In genomic region chr6:36777567-36778337, GRCm38 (mm10) we compare ENCODE assay signal across 8 mouse cellular contexts. TPM values are rescaled to one million over a fixed set of nuclear protein-coding genes. Genes with fewer than 3 reads are reported as not detected.
DNase-seq lines count a peak whose midpoint lies in the region; ATAC-seq and TF ChIP-seq lines count a peak whose summit lies in the region.
"Had no signal": no experiment of that assay in that cellular context is flagged by ENCODE, and none has a peak within 500 bp of the region (broad histone marks: within the 10 kb centered on the region; RNA-seq: fewer than 3 reads in every experiment).

No protein-coding gene starts in this region.

- no peak for TF ChIP-seq CTCF in layer of hippocampus, adult 2 months (conservative IDR thresholded peaks at IDR 0.05)
- no peak for TF ChIP-seq CTCF in forebrain, postnatal 0 days (IDR thresholded peaks at IDR 0.05; ENCODE audit: low read depth)

- WGBS in embryonic facial prominence, embryonic 13.5 days = 51% methylated on average over 7 of the region's 7 CpGs
- 16% methylated on average over 7 of the region's 7 CpGs for whole genome bisulfite sequencing in forebrain, postnatal 0 days
- 24% methylated on average over 7 of the region's 7 CpGs for WGBS in midbrain, embryonic 13.5 days

- H3K4me3 ChIP-seq in layer of hippocampus, adult 2 months = no peak overlapping the region
- no peak overlapping the region for H3K4me3 ChIP-seq in embryonic facial prominence, embryonic 13.5 days
- no peak overlapping the region for H3K4me3 ChIP-seq in forebrain, postnatal 0 days (ENCODE audit: low read depth, low read length)
- H3K4me3 ChIP-seq in midbrain, embryonic 13.5 days (replicated peaks) = no peak overlapping the region

- DNase-seq in layer of hippocampus, adult 2 months (ENCODE audit: low spot score in 2 of 2) = peak in 1 of 2 experiments; percentile 50
- DNase-seq in layer of hippocampus, adult 9-11 months = no peak
- DNase-seq in forebrain, postnatal 0 days = peak; percentile 84
- no peak for DNase-seq in lung, postnatal 25 days (ENCODE audit: low spot score)
- DNase-seq in gastrocnemius, postnatal 10 days = no peak
- DNase-seq: thymus, postnatal 25 days had no signal

- no peak overlapping the region for H3K9ac ChIP-seq in embryonic facial prominence, embryonic 13.5 days
- no peak overlapping the region for H3K9ac ChIP-seq in forebrain, postnatal 0 days
- H3K9ac ChIP-seq in midbrain, embryonic 13.5 days (replicated peaks) = no peak overlapping the region

- H3K27me3 ChIP-seq in embryonic facial prominence, embryonic 13.5 days = no peaks in the 10 kb centered on the region
- H3K27me3 ChIP-seq in forebrain, postnatal 0 days (ENCODE audit: insufficient read depth, low read length) = no peaks in the 10 kb centered on the region
- H3K27me3 ChIP-seq in midbrain, embryonic 13.5 days = peaks cover 19% of the 10 kb centered on the region

- no peak overlapping the region for H3K4me2 ChIP-seq in embryonic facial prominence, embryonic 13.5 days
- H3K4me2 ChIP-seq in forebrain, postnatal 0 days (ENCODE audit: low read depth) = no peak overlapping the region
- no peak overlapping the region; the same call in 1 of the 2 replicates for H3K4me2 ChIP-seq in midbrain, embryonic 13.5 days (replicated peaks)

- H3K36me3 ChIP-seq in embryonic facial prominence, embryonic 13.5 days = peaks cover 13% of the 10 kb centered on the region
- H3K36me3 ChIP-seq in forebrain, postnatal 0 days (ENCODE audit: insufficient read depth) = 0 out of 2 replicates have a peak, but pooled peaks cover 4% of the 10 kb centered on the region
- H3K36me3 ChIP-seq in midbrain, embryonic 13.5 days = peaks cover 8% of the 10 kb centered on the region; the same call in 1 of the 2 replicates

- ATAC-seq in embryonic facial prominence, embryonic 13.5 days (ENCODE audit: insufficient number of reproducible peaks, insufficient read depth, low FRiP score, low TSS enrichment, low read depth) = peak; percentile 10; the same call in 1 of the 2 replicates
- peak; percentile 66 for ATAC-seq in forebrain, postnatal 0 days
- peak; percentile 59 for ATAC-seq in midbrain, embryonic 13.5 days

- no peaks in the 10 kb centered on the region for H3K9me3 ChIP-seq in embryonic facial prominence, embryonic 13.5 days
- no peaks in the 10 kb centered on the region for H3K9me3 ChIP-seq in forebrain, postnatal 0 days (ENCODE audit: low read length)
- no peaks in the 10 kb centered on the region for H3K9me3 ChIP-seq in midbrain, embryonic 13.5 days

- peak overlapping the region; percentile 77 for H3K27ac ChIP-seq in layer of hippocampus, adult 2 months
- no peak overlapping the region for H3K27ac ChIP-seq in embryonic facial prominence, embryonic 13.5 days
- H3K27ac ChIP-seq in forebrain, postnatal 0 days (ENCODE audit: low read depth, low read length) = peak overlapping the region; percentile 74
- H3K27ac ChIP-seq in midbrain, embryonic 13.5 days = peak overlapping the region; percentile 58

- peaks cover 26% of the 10 kb centered on the region for H3K4me1 ChIP-seq in embryonic facial prominence, embryonic 13.5 days
- H3K4me1 ChIP-seq in forebrain, postnatal 0 days (ENCODE audit: insufficient read depth) = peaks cover 26% of the 10 kb centered on the region
- peaks cover 74% of the 10 kb centered on the region for H3K4me1 ChIP-seq in midbrain, embryonic 13.5 days (replicated peaks)

RNA-seq across cellular contexts. Expression of gene Ptn, which starts 32.3 kb away (rescaled TPM):
- 100 to 1,000 TPM; 217 to 220 TPM for total RNA-seq in layer of hippocampus, adult 2 months (2021)
- 731 and 758 TPM in 2 replicates for polyA plus RNA-seq in embryonic facial prominence, embryonic 13.5 days (2015; fragmentation: Nextera tagmentation; extraction: Ambion mirVana)
- total RNA-seq in forebrain, postnatal 0 days (2014; rRNA removed) = 598 and 696 TPM in 2 replicates
- 916 and 1,048 TPM in 2 replicates for polyA plus RNA-seq in forebrain, postnatal 0 days (2015; fragmentation: Nextera tagmentation; extraction: Ambion mirVana)
- polyA plus RNA-seq in midbrain, embryonic 13.5 days (2015; fragmentation: Nextera tagmentation; extraction: Ambion mirVana) = 499 and 584 TPM in 2 replicates
- total RNA-seq in gastrocnemius, postnatal 10 days (2021) = 10 to 100 TPM; 48.4 to 57.8 TPM

Comparison
In these comparisons a context has a peak if more than half of its experiments do, and no peak if none do; other contexts are left out.
1. ATAC-seq: peak in every context shown above with its lines; median percentile 66 in forebrain, postnatal 0 days; 59 in midbrain, embryonic 13.5 days; 10 in embryonic facial prominence, embryonic 13.5 days.